Mouse (Mus musculus) heart, embryonic 15.5 days (tissue): Measurements from ENCODE around the gene Dbp. TPM values are rescaled to one million over a fixed set of nuclear protein-coding genes. Genes with fewer than 3 reads are reported as not detected.

Experiments used
- ATAC-seq: fragments of 200-750 bp; cut with Nextera tagmentation; replicated peaks from 2 replicates; pipeline ENCODE4 v1.8.0; 2017; ENCODE audit warnings: low read depth, moderate TSS enrichment; ENCODE audit not compliant: insufficient number of reproducible peaks, insufficient read depth, low FRiP score
- H3K27ac ChIP-seq: fragments of 300-500 bp; sonication (generic); 2 replicates; pipeline ENCODE4 v1.5.1; 2015; ENCODE audit warnings: mild to moderate bottlenecking, inconsistent platforms
- H3K27me3 ChIP-seq: fragments of 300-500 bp; sonication (generic); 2 replicates; pipeline ENCODE4 v1.6.1; 2015; ENCODE audit warnings: inconsistent platforms
- H3K36me3 ChIP-seq: fragments of 300-500 bp; sonication (generic); 2 replicates; pipeline ENCODE4 v1.6.1; 2015; ENCODE audit warnings: mild to moderate bottlenecking, inconsistent platforms
- H3K4me1 ChIP-seq: fragments of 300-500 bp; sonication (generic); replicated peaks from 2 replicates; pipeline ENCODE4 v1.6.1; 2015; ENCODE audit warnings: inconsistent platforms
- H3K4me2 ChIP-seq: fragments of 300-500 bp; sonication (generic); 2 replicates; pipeline ENCODE4 v1.6.1; 2015; ENCODE audit warnings: inconsistent platforms, mild to moderate bottlenecking, moderate library complexity
- H3K4me3 ChIP-seq: fragments of 300-500 bp; sonication (generic); 2 replicates; pipeline ENCODE4 v1.5.1; 2015; ENCODE audit warnings: mild to moderate bottlenecking, inconsistent platforms
- H3K9ac ChIP-seq: fragments of 300-500 bp; sonication (generic); 2 replicates; pipeline ENCODE4 v1.6.1; 2015; ENCODE audit warnings: mild to moderate bottlenecking, inconsistent platforms
- H3K9me3 ChIP-seq: fragments of 300-500 bp; sonication (generic); replicated peaks from 2 replicates; pipeline ENCODE4 v1.6.1; 2016; ENCODE audit warnings: inconsistent platforms
- WGBS: fragments of 180-500 bp; shearing (Covaris S2); methylation state at CpG from one replicate; pipeline ENCODE4 v1.1.7; 2015; ENCODE audit warnings: mixed read lengths; 5-methylcytosine and 5-hydroxymethylcytosine counted together
- polyA plus RNA-seq: library from polyadenylated mRNA; unstranded; fragments of >200 nt; fragmentation: Nextera tagmentation; extraction: Ambion mirVana; gene quantifications from 2 replicates; pipeline ENCODE4 v1.2.1, GENCODE M21; 2015

Gene Dbp
- polyA plus RNA-seq, 1 experiment from 2014 or later: 3.0 TPM

GRCm38 (mm10) chr7:45759400-45759799 is 54.5 kb downstream of the Dbp start:
- H3K9me3 ChIP-seq: no peaks in the 10 kb centered on the region
- H3K4me2 ChIP-seq: peak overlapping the region; percentile 53
- H3K27ac ChIP-seq: no peak overlapping the region
- H3K27me3 ChIP-seq: peaks cover 41% of the 10 kb centered on the region
- peaks cover 6% of the 10 kb centered on the region for H3K4me1 ChIP-seq
- no peaks in the 10 kb centered on the region for H3K36me3 ChIP-seq
- no peak overlapping the region for H3K9ac ChIP-seq
- H3K4me3 ChIP-seq: peak overlapping the region; percentile 25
- 12% methylated on average over 27 of the region's 27 CpGs for WGBS
- no peak for ATAC-seq

Other genes starting within 250 kb of the Dbp start
- 3,328 and 3,965 TPM in 2 replicates for gene Ftl1, start 245.2 kb upstream of the Dbp start, polyA plus RNA-seq
- 107 and 112 TPM in 2 replicates for gene Bax, start 238.2 kb upstream of the Dbp start, polyA plus RNA-seq
- gene Tulp2, start 223.2 kb upstream of the Dbp start, polyA plus RNA-seq: 0.28 and 1.3 TPM in 2 replicates
- not detected in 2 replicates for gene Gm45808, start 218.3 kb upstream of the Dbp start, polyA plus RNA-seq
- gene Dhdh, start 216.3 kb upstream of the Dbp start, polyA plus RNA-seq: 4.0 and 4.1 TPM in 2 replicates
- 144 and 177 TPM in 2 replicates for gene Nucb1, start 194.7 kb upstream of the Dbp start, polyA plus RNA-seq
- gene Ppp1r15a, start 178.8 kb upstream of the Dbp start, polyA plus RNA-seq: 25.3 and 37.6 TPM in 2 replicates
- 1.0 and 2.6 TPM in 2 replicates for gene Plekha4, start 178.8 kb upstream of the Dbp start, polyA plus RNA-seq
- gene Hsd17b14, start 150.2 kb upstream of the Dbp start, polyA plus RNA-seq: 0.24 and 0.82 TPM in 2 replicates
- gene Bcat2, start 134.9 kb upstream of the Dbp start, polyA plus RNA-seq: 79.4 and 84.5 TPM in 2 replicates
- gene Fgf21, start 89.6 kb upstream of the Dbp start, polyA plus RNA-seq: 0.13 and 1.2 TPM in 2 replicates
- 0.15 and 0.66 TPM in 2 replicates for gene Fut1, start 87.8 kb upstream of the Dbp start, polyA plus RNA-seq
- gene Izumo1, start 83.3 kb upstream of the Dbp start, polyA plus RNA-seq: 0.33 and 0.35 TPM in 2 replicates
- 19.6 and 23.4 TPM in 2 replicates for gene Rasip1, start 77.6 kb upstream of the Dbp start, polyA plus RNA-seq
- gene Mamstr, start 65.1 kb upstream of the Dbp start, polyA plus RNA-seq: 7.3 and 7.4 TPM in 2 replicates
- gene Fut2, start 38.7 kb upstream of the Dbp start, polyA plus RNA-seq: 1.5 and 1.6 TPM in 2 replicates
- gene Ntn5, start 21.1 kb upstream of the Dbp start, polyA plus RNA-seq: 0.14 TPM in 1 of 2 replicates, not detected in the other
- gene Sec1, start 10.7 kb upstream of the Dbp start, polyA plus RNA-seq: 0.13 and 0.34 TPM in 2 replicates
- 5.1 and 6.0 TPM in 2 replicates for gene Car11, start 5.2 kb upstream of the Dbp start, polyA plus RNA-seq
- 540 and 572 TPM in 2 replicates for gene Rpl18, start 10.4 kb downstream of the Dbp start, polyA plus RNA-seq
- 13.7 and 21.0 TPM in 2 replicates for gene Sphk2, start 12.9 kb downstream of the Dbp start, polyA plus RNA-seq
- 0.25 and 0.65 TPM in 2 replicates for gene Fam83e, start 16.1 kb downstream of the Dbp start, polyA plus RNA-seq
- not detected in 2 replicates for gene Spaca4, start 20.7 kb downstream of the Dbp start, polyA plus RNA-seq
- 0.53 TPM in 1 of 2 replicates, not detected in the other for gene Lmtk3, start 78.7 kb downstream of the Dbp start, polyA plus RNA-seq
- gene Sult2b1, start 79.6 kb downstream of the Dbp start, polyA plus RNA-seq: 0.21 and 1.1 TPM in 2 replicates
- 92.2 and 101 TPM in 2 replicates for gene Cyth2, start 109.5 kb downstream of the Dbp start, polyA plus RNA-seq
- 0.37 and 0.44 TPM in 2 replicates for gene Kcnj14, start 119.7 kb downstream of the Dbp start, polyA plus RNA-seq
- gene Grwd1, start 125.9 kb downstream of the Dbp start, polyA plus RNA-seq: 29.1 and 38.8 TPM in 2 replicates
- gene Kdelr1, start 167.7 kb downstream of the Dbp start, polyA plus RNA-seq: 54.6 and 65.0 TPM in 2 replicates
- 0.21 and 0.27 TPM in 2 replicates for gene Grin2d, start 173.3 kb downstream of the Dbp start, polyA plus RNA-seq
- gene Syngr4, start 191.6 kb downstream of the Dbp start, polyA plus RNA-seq: 0.65 and 0.76 TPM in 2 replicates
- gene Tmem143, start 191.9 kb downstream of the Dbp start, polyA plus RNA-seq: 6.6 and 8.0 TPM in 2 replicates
- gene Emp3, start 216.3 kb downstream of the Dbp start, polyA plus RNA-seq: 71.5 and 108 TPM in 2 replicates
- 3.4 and 3.6 TPM in 2 replicates for gene Ccdc114, start 219.0 kb downstream of the Dbp start, polyA plus RNA-seq